Mouse (Mus musculus) spleen, adult 2 months (tissue): ENCODE data around the gene Aen.

ENCODE experiments used
- CTCF ChIP-seq: fragments of 200-500 bp; IDR thresholded peaks from 2 replicates; pipeline ENCODE4 v1.5.1; 2011; ENCODE audit warnings: mild to moderate bottlenecking, inconsistent platforms; ENCODE audit not compliant: insufficient read depth, insufficient read length, insufficient replicate concordance; ENCODE audit errors: extremely low read depth
- POLR2A ChIP-seq: fragments of 200-500 bp; IDR thresholded peaks from 2 replicates; pipeline ENCODE4 v1.6.1; 2011; ENCODE audit warnings: low read depth, low read length, inconsistent platforms

- no peak for TF ChIP-seq CTCF
- no peak for TF ChIP-seq POLR2A
Observed at GRCm38 (mm10) chr7:78865212-78865949, 30.3 kb upstream of the Aen start.
